Mouse (Mus musculus) ES-Bruce4 (cell line): ENCODE data around the gene H2-M10.4. TPM values are rescaled to one million over a fixed set of nuclear protein-coding genes. Genes with fewer than 3 reads are reported as not detected.

Experiments
- H3K27ac ChIP-seq: 2 replicates; pipeline ENCODE4 v1.5.1; 2012; ENCODE audit warnings: low read length, inconsistent platforms; ENCODE audit not compliant: insufficient read depth
- H3K27me3 ChIP-seq: 2 replicates; pipeline ENCODE4 v1.6.1; 2012; ENCODE audit warnings: mild to moderate bottlenecking, low read length, inconsistent platforms; ENCODE audit not compliant: control insufficient read depth, poor library complexity, insufficient read depth, severe bottlenecking
- H3K36me3 ChIP-seq: 2 replicates; pipeline ENCODE4 v1.6.1; 2012; ENCODE audit warnings: inconsistent platforms, mild to moderate bottlenecking, low read length, moderate library complexity; ENCODE audit not compliant: control insufficient read depth, poor library complexity, insufficient read depth, severe bottlenecking
- H3K4me1 ChIP-seq: one replicate; pipeline ENCODE4 v1.8.1; 2011; ENCODE audit warnings: low read length; ENCODE audit not compliant: control insufficient read depth, insufficient read depth
- H3K4me3 ChIP-seq: 2 replicates; pipeline ENCODE4 v1.5.1; 2011; ENCODE audit warnings: low read depth, mild to moderate bottlenecking, low read length
- H3K9ac ChIP-seq: 2 replicates; pipeline ENCODE4 v1.6.1; 2012; ENCODE audit warnings: low read depth, mild to moderate bottlenecking, inconsistent platforms; ENCODE audit not compliant: poor library complexity, severe bottlenecking
- H3K9me3 ChIP-seq: replicated peaks from 2 replicates; pipeline ENCODE4 v1.6.1; 2012; ENCODE audit warnings: mild to moderate bottlenecking, low read length, inconsistent platforms; ENCODE audit not compliant: control insufficient read depth, poor library complexity, insufficient read depth, severe bottlenecking
- CTCF ChIP-seq: IDR thresholded peaks from one replicate; pipeline ENCODE4 v1.8.1; 2011; ENCODE audit warnings: low read depth, low read length
- EP300 ChIP-seq: IDR thresholded peaks from 2 replicates; pipeline ENCODE4 v1.6.1; 2011; ENCODE audit warnings: low read depth, low read length; ENCODE audit not compliant: insufficient read depth
- POLR2A ChIP-seq: IDR thresholded peaks from one replicate; pipeline ENCODE4 v1.8.1; 2011; ENCODE audit warnings: low read length; ENCODE audit not compliant: insufficient read depth
- polyA plus RNA-seq: library from polyadenylated mRNA; stranded (reverse); fragments of >200 nt; gene quantifications from 2 replicates; pipeline ENCODE4 v1.2.4, GENCODE M21; 2011; ENCODE audit warnings: low read depth; ENCODE audit not compliant: missing spikeins, insufficient read depth, insufficient read length

The H2-M10.4 gene
- polyA plus RNA-seq, 1 experiment = not detected

DNA sequence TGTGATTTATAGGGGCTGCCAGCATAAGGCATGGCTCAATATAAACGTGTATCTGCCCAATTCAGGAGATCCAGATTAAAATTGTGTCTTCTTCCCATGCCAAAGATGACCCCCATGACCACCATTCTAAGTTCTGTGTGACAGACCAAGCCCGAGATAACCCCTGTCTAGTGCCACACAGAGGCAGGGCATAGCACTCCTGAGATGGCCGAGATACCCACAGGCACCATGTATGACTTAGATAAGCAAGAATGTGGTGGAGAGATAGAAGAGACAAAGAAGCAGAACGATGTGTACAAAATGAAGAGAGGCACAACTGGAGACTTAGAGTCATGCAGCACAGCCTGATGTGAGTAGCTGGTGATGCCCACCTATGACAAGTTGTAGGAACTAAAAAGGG, 5.9 kb downstream of the H2-M10.4 start:
- H3K27ac ChIP-seq = no peak overlapping the region
- no peaks in the 10 kb centered on the region for H3K4me1 ChIP-seq
- H3K36me3 ChIP-seq = no peaks in the 10 kb centered on the region
- TF ChIP-seq CTCF = no peak
- no peak for TF ChIP-seq EP300
- no peak for TF ChIP-seq POLR2A
- H3K9ac ChIP-seq = no peak overlapping the region
- H3K9me3 ChIP-seq = no peaks in the 10 kb centered on the region
- no peak overlapping the region for H3K4me3 ChIP-seq
- no peaks in the 10 kb centered on the region for H3K27me3 ChIP-seq

DNA sequence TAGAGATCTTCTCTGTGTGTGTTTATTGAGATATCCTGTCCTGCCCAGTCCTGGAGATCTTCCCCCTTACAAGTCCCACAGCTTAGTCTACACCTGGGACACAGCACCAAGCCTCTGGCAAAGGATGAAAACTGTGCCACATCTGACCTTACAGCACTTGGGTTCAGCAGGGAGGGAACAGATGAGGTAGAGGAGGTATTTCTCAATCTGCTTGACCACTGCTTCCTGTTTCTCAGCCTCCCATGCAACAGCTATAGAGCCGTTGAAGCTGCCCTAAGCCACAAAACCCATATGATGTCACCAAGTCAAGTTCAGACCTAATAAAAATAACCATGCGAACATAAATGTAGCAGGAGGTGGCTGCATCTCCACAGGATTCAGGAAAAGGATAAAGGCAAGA, 30.7 kb downstream of the H2-M10.4 start:
- Histone ChIP-seq H3K4me1 (no peaks in the 10 kb centered on the region), H3K27ac (no peak overlapping the region), H3K4me3 (no peak overlapping the region), H3K9ac (no peak overlapping the region), H3K36me3 (no peaks in the 10 kb centered on the region), H3K9me3 (no peaks in the 10 kb centered on the region), H3K27me3 (no peaks in the 10 kb centered on the region)
- TF ChIP-seq CTCF (no peak), POLR2A (no peak), EP300 (no peak)

DNA sequence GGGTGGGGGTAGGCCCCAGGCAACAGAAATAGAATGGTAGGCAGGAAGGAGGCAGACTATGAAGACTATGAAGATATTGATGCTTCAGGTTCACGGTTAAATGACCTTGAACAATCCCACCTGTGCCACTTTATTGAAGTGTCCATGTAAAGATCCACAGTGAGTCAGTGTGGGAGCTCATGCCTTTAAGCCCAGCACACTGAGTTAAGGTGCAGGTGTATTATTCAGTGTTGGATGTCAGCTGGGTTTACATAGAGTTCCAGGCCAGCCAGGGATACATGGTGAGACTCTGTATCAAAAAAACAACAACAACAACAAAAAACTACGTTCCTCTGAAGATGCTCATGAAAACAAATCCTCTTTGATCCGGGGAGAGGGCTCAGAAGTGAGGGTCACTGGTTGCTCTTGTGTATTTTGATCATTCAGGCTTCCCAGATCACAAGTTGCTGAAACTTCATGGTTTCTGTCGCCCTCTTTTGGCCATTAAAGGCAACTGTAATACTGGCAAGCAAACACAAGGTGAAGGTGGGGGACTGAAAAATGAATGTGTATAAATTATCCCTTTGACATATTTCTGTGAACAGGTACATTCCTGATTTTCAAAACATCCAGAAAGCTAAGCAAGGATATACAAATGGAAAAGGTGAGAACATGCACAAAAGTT, 43.9 kb downstream of the H2-M10.4 start:
- H3K27ac ChIP-seq = no peak overlapping the region
- no peaks in the 10 kb centered on the region for H3K27me3 ChIP-seq
- H3K9me3 ChIP-seq = no peaks in the 10 kb centered on the region
- H3K9ac ChIP-seq = no peak overlapping the region
- H3K36me3 ChIP-seq = no peaks in the 10 kb centered on the region
- H3K4me3 ChIP-seq = no peak overlapping the region
- TF ChIP-seq EP300 (no peak), CTCF (peak; percentile 34)
- no peaks in the 10 kb centered on the region for H3K4me1 ChIP-seq

DNA sequence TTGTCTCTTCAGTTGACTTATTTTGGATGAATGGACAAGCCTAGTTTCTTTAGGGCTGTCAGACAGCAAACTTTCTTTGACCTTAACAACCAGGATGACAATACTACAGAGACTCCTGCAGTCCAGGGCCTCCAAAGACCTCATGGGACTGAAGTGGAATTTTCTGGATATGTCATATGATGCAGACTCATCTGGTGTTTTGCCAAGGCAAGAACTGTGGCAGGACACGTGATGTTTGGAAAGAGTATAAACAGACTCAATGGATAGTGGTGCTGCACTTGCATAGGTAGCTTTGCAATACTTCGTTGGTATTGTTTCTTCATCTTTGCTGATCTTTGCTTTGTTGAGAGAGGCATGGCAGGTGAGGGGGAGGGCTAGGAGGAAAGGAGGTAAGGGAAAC, 44.7 kb downstream of the H2-M10.4 start:
- TF ChIP-seq EP300 (no peak), CTCF (no peak), POLR2A (no peak)
- no peaks in the 10 kb centered on the region for H3K36me3 ChIP-seq
- no peaks in the 10 kb centered on the region for H3K27me3 ChIP-seq
- H3K4me1 ChIP-seq = no peaks in the 10 kb centered on the region
- no peak overlapping the region for H3K27ac ChIP-seq
- H3K4me3 ChIP-seq = no peak overlapping the region
- no peaks in the 10 kb centered on the region for H3K9me3 ChIP-seq
- no peak overlapping the region for H3K9ac ChIP-seq

DNA sequence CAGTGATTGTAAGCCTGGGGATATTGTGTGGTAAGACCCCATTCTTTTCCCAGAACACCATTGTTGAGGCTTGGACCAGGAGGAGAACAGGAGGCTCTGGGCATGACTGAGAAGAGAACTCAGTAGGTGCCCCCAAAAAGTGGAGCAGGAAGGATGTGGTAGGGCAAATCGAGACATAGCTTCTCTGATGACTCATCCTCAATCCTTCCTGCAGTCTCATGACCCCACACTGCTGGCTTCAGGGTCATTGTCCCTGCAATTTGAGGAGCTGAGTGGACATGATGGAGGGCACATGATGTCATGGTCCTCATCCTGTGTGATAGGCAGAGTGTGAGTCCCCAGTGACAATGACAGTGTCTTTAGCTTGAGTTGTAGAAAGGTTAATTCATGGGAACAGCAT, 46.7 kb downstream of the H2-M10.4 start:
- Histone ChIP-seq H3K4me1 (no peaks in the 10 kb centered on the region), H3K9ac (no peak overlapping the region), H3K9me3 (no peaks in the 10 kb centered on the region), H3K27ac (no peak overlapping the region), H3K36me3 (no peaks in the 10 kb centered on the region), H3K4me3 (no peak overlapping the region), H3K27me3 (no peaks in the 10 kb centered on the region)
- TF ChIP-seq CTCF = no peak
- TF ChIP-seq EP300 = no peak
- TF ChIP-seq POLR2A = no peak

DNA sequence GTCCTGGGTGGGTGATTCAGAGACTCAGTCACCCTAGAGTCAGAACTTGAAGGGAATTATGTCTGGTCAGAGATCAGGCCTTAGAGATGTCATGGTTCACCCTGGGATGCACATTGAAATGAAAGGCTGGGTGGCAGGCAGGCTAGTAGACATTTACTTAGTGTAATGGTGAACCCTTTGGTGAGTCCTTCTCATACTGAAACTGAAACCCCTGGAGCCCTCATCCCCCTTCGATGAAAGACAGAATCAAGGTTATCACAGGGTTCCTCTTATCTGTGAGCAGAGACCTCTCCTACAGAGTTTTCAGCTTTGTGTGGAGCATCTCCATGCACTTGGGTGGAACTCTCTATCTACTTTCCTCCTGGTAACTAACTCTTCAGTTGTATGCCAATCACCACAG, 47.8 kb downstream of the H2-M10.4 start:
- no peaks in the 10 kb centered on the region for H3K4me1 ChIP-seq
- H3K9ac ChIP-seq = no peak overlapping the region
- H3K27me3 ChIP-seq = no peaks in the 10 kb centered on the region
- no peak overlapping the region for H3K27ac ChIP-seq
- no peak overlapping the region for H3K4me3 ChIP-seq
- no peaks in the 10 kb centered on the region for H3K36me3 ChIP-seq
- H3K9me3 ChIP-seq = no peaks in the 10 kb centered on the region
- TF ChIP-seq EP300 (no peak), CTCF (no peak), POLR2A (no peak)

Other genes starting within 250 kb of the H2-M10.4 start
- gene Rpp21, start 204.3 kb downstream of the H2-M10.4 start, polyA plus RNA-seq = 32.1 and 35.0 TPM in 2 replicates
- 14.2 and 15.5 TPM in 2 replicates for gene Trim39, start 190.1 kb downstream of the H2-M10.4 start, polyA plus RNA-seq
- gene H2-M10.2, start 175.8 kb downstream of the H2-M10.4 start, polyA plus RNA-seq = not detected in 2 replicates
- gene H2-M10.1, start 136.2 kb downstream of the H2-M10.4 start, polyA plus RNA-seq = not detected in 2 replicates
- not detected in 2 replicates for gene H2-M10.3, start 93.9 kb downstream of the H2-M10.4 start, polyA plus RNA-seq
- not detected in 2 replicates for gene H2-M11, start 84.7 kb upstream of the H2-M10.4 start, polyA plus RNA-seq
- not detected in 2 replicates for gene H2-M9, start 180.3 kb upstream of the H2-M10.4 start, polyA plus RNA-seq
- not detected in 2 replicates for gene H2-M1, start 209.9 kb upstream of the H2-M10.4 start, polyA plus RNA-seq